Mouse (Mus musculus): ENCODE measurements around the gene Serpinb1a. TPM values are rescaled to one million over a fixed set of nuclear protein-coding genes. Genes with fewer than 3 reads are reported as not detected.

The Serpinb1a gene
- polyA plus RNA-seq, 1 experiment from 2014 or later, result 2.2 TPM

GRCm38 (mm10) chr13:32863456-32863855 is 12.5 kb upstream of the Serpinb1a start:
- Histone ChIP-seq H3K36me3 (no peaks in the 10 kb centered on the region), H3K27ac (replicated peaks) (no peak overlapping the region), H3K4me3 (no peak overlapping the region), H3K9ac (no peak overlapping the region), H3K27me3 (no peaks in the 10 kb centered on the region), H3K9me3 (no peaks in the 10 kb centered on the region), H3K4me2 (no peak overlapping the region), H3K4me1 (replicated peaks) (no peaks in the 10 kb centered on the region)
- ATAC-seq (ENCODE audit: low read depth), result no peak

GRCm38 (mm10) chr13:32860821-32861220 is 9.8 kb upstream of the Serpinb1a start:
- 76% methylated on average over 3 of the region's 3 CpGs for WGBS
- Histone ChIP-seq H3K36me3 (no peaks in the 10 kb centered on the region), H3K4me1 (replicated peaks) (no peaks in the 10 kb centered on the region), H3K4me3 (no peak overlapping the region), H3K9me3 (no peaks in the 10 kb centered on the region), H3K9ac (no peak overlapping the region), H3K27me3 (no peaks in the 10 kb centered on the region), H3K4me2 (no peak overlapping the region), H3K27ac (replicated peaks) (no peak overlapping the region)
- no peak for ATAC-seq (ENCODE audit: low read depth)

GRCm38 (mm10) chr13:32853073-32853472 is 2.1 kb upstream of the Serpinb1a start:
- no peaks in the 10 kb centered on the region for H3K9me3 ChIP-seq
- no peak overlapping the region for H3K27ac ChIP-seq (replicated peaks)
- H3K36me3 ChIP-seq, result no peaks in the 10 kb centered on the region
- H3K9ac ChIP-seq, result no peak overlapping the region
- H3K4me1 ChIP-seq (replicated peaks), result no peaks in the 10 kb centered on the region
- WGBS, result 55% methylated on average over 2 of the region's 2 CpGs
- no peak overlapping the region for H3K4me3 ChIP-seq
- no peak for ATAC-seq (ENCODE audit: low read depth)
- no peaks in the 10 kb centered on the region for H3K27me3 ChIP-seq
- no peak overlapping the region for H3K4me2 ChIP-seq

- H3K27ac ChIP-seq (replicated peaks), result no peak overlapping the region
- H3K36me3 ChIP-seq, result no peaks in the 10 kb centered on the region
- WGBS, result 94% methylated on average over 4 of the region's 4 CpGs
- H3K4me3 ChIP-seq, result no peak overlapping the region
- no peak overlapping the region for H3K4me2 ChIP-seq
- H3K4me1 ChIP-seq (replicated peaks), result no peaks in the 10 kb centered on the region
- H3K27me3 ChIP-seq, result no peaks in the 10 kb centered on the region
- no peak for ATAC-seq (ENCODE audit: low read depth)
- H3K9ac ChIP-seq, result no peak overlapping the region
- no peaks in the 10 kb centered on the region for H3K9me3 ChIP-seq
Observed at GRCm38 (mm10) chr13:32852539-32852938, 1.6 kb upstream of the Serpinb1a start.

- H3K27ac ChIP-seq (replicated peaks), result no peak overlapping the region
- no peaks in the 10 kb centered on the region for H3K36me3 ChIP-seq
- no peak overlapping the region for H3K9ac ChIP-seq
- no peaks in the 10 kb centered on the region for H3K9me3 ChIP-seq
- no peak overlapping the region for H3K4me2 ChIP-seq
- no peaks in the 10 kb centered on the region for H3K27me3 ChIP-seq
- no peak overlapping the region for H3K4me3 ChIP-seq
- peak; percentile 61; the same call in 1 of the 2 replicates for ATAC-seq (ENCODE audit: low read depth)
- no peaks in the 10 kb centered on the region for H3K4me1 ChIP-seq (replicated peaks)
- WGBS, result 12% methylated on average over 7 of the region's 7 CpGs
Observed at GRCm38 (mm10) chr13:32851967-32852366, 982 bp upstream of the Serpinb1a start.

GRCm38 (mm10) chr13:32850156-32850555 is 829 bp downstream of the Serpinb1a start:
- Histone ChIP-seq H3K4me1 (replicated peaks) (no peaks in the 10 kb centered on the region), H3K4me3 (no peak overlapping the region), H3K4me2 (no peak overlapping the region), H3K27me3 (no peaks in the 10 kb centered on the region), H3K9ac (no peak overlapping the region), H3K36me3 (no peaks in the 10 kb centered on the region), H3K9me3 (no peaks in the 10 kb centered on the region), H3K27ac (replicated peaks) (no peak overlapping the region)
- ATAC-seq (ENCODE audit: low read depth), result no peak
- 77% methylated on average over 1 of the region's 1 CpGs for WGBS

- H3K36me3 ChIP-seq, result no peaks in the 10 kb centered on the region
- no peaks in the 10 kb centered on the region for H3K27me3 ChIP-seq
- H3K27ac ChIP-seq (replicated peaks), result no peak overlapping the region
- no peaks in the 10 kb centered on the region for H3K9me3 ChIP-seq
- no peak overlapping the region for H3K4me2 ChIP-seq
- no peak overlapping the region for H3K4me3 ChIP-seq
- H3K4me1 ChIP-seq (replicated peaks), result no peaks in the 10 kb centered on the region
- ATAC-seq (ENCODE audit: low read depth), result no peak
- H3K9ac ChIP-seq, result no peak overlapping the region
Observed at GRCm38 (mm10) chr13:32849531-32850123, 1.4 kb downstream of the Serpinb1a start.

- no peaks in the 10 kb centered on the region for H3K4me1 ChIP-seq (replicated peaks)
- H3K27ac ChIP-seq (replicated peaks), result no peak overlapping the region
- no peaks in the 10 kb centered on the region for H3K36me3 ChIP-seq
- WGBS, result 36% methylated on average over 4 of the region's 4 CpGs
- no peak overlapping the region for H3K4me2 ChIP-seq
- no peak overlapping the region for H3K4me3 ChIP-seq
- ATAC-seq (ENCODE audit: low read depth), result no peak
- no peaks in the 10 kb centered on the region for H3K9me3 ChIP-seq
- no peaks in the 10 kb centered on the region for H3K27me3 ChIP-seq
- H3K9ac ChIP-seq, result no peak overlapping the region
Observed at GRCm38 (mm10) chr13:32849092-32849491, 1.9 kb downstream of the Serpinb1a start.

GRCm38 (mm10) chr13:32846221-32846620 is 4.8 kb downstream of the Serpinb1a start:
- Histone ChIP-seq H3K4me3 (no peak overlapping the region), H3K4me2 (no peak overlapping the region), H3K27ac (replicated peaks) (no peak overlapping the region), H3K9ac (no peak overlapping the region), H3K9me3 (no peaks in the 10 kb centered on the region), H3K27me3 (no peaks in the 10 kb centered on the region), H3K36me3 (no peaks in the 10 kb centered on the region), H3K4me1 (replicated peaks) (no peaks in the 10 kb centered on the region)
- no peak for ATAC-seq (ENCODE audit: low read depth)

- H3K9ac ChIP-seq, result no peak overlapping the region
- no peaks in the 10 kb centered on the region for H3K4me1 ChIP-seq (replicated peaks)
- ATAC-seq (ENCODE audit: low read depth), result no peak
- H3K27ac ChIP-seq (replicated peaks), result no peak overlapping the region
- no peak overlapping the region for H3K4me3 ChIP-seq
- H3K27me3 ChIP-seq, result no peaks in the 10 kb centered on the region
- H3K4me2 ChIP-seq, result no peak overlapping the region
- no peaks in the 10 kb centered on the region for H3K9me3 ChIP-seq
- WGBS, result 91% methylated on average over 3 of the region's 3 CpGs
- H3K36me3 ChIP-seq, result no peaks in the 10 kb centered on the region
Observed at GRCm38 (mm10) chr13:32841349-32841748, 9.6 kb downstream of the Serpinb1a start.

GRCm38 (mm10) chr13:32839314-32839713 is 11.7 kb downstream of the Serpinb1a start:
- Histone ChIP-seq H3K36me3 (no peaks in the 10 kb centered on the region), H3K27me3 (no peaks in the 10 kb centered on the region), H3K27ac (replicated peaks) (no peak overlapping the region), H3K4me3 (no peak overlapping the region), H3K9ac (no peak overlapping the region), H3K4me2 (no peak overlapping the region), H3K4me1 (replicated peaks) (no peaks in the 10 kb centered on the region), H3K9me3 (no peaks in the 10 kb centered on the region)
- ATAC-seq (ENCODE audit: low read depth), result no peak
- WGBS, result 65% methylated on average over 1 of the region's 1 CpGs

- H3K9me3 ChIP-seq, result no peaks in the 10 kb centered on the region
Observed at GRCm38 (mm10) chr13:32834513-32834912, 16.5 kb downstream of the Serpinb1a start.

GRCm38 (mm10) chr13:32833237-32833636 is 17.7 kb downstream of the Serpinb1a start:
- no peak for ATAC-seq (ENCODE audit: low read depth)
- WGBS, result 73% methylated on average over 6 of the region's 6 CpGs

More at GRCm38 (mm10) chr13:32834513-32834912, 16.5 kb downstream of the Serpinb1a start:
- ATAC-seq (ENCODE audit: low read depth), result no peak
- H3K27ac ChIP-seq (replicated peaks), result no peak overlapping the region
- H3K4me1 ChIP-seq (replicated peaks), result peaks cover 14% of the 10 kb centered on the region; the same call in 1 of the 2 replicates
- no peak overlapping the region for H3K4me3 ChIP-seq
- no peaks in the 10 kb centered on the region for H3K27me3 ChIP-seq
- no peak overlapping the region for H3K4me2 ChIP-seq
- H3K9ac ChIP-seq, result no peak overlapping the region
- 94% methylated on average over 5 of the region's 5 CpGs for WGBS
- no peaks in the 10 kb centered on the region for H3K36me3 ChIP-seq

More at GRCm38 (mm10) chr13:32833237-32833636, 17.7 kb downstream of the Serpinb1a start:
- H3K9me3 ChIP-seq, result no peaks in the 10 kb centered on the region
- H3K27ac ChIP-seq (replicated peaks), result no peak overlapping the region
- H3K36me3 ChIP-seq, result no peaks in the 10 kb centered on the region
- H3K4me3 ChIP-seq, result no peak overlapping the region
- H3K4me1 ChIP-seq (replicated peaks), result peaks cover 14% of the 10 kb centered on the region; the same call in 1 of the 2 replicates
- no peak overlapping the region for H3K9ac ChIP-seq
- H3K27me3 ChIP-seq, result no peaks in the 10 kb centered on the region
- no peak overlapping the region for H3K4me2 ChIP-seq

All from neural tube, embryonic 13.5 days (tissue).